Mouse (Mus musculus) G1E (cell line): Measurements from ENCODE around the gene Col27a1. TPM values are rescaled to one million over a fixed set of nuclear protein-coding genes. Genes with fewer than 3 reads are reported as not detected.

ENCODE experiments used
- ATAC-seq: 2 replicates; pipeline ENCODE4 v1.8.0; 2016; ENCODE audit warnings: mild to moderate bottlenecking; ENCODE audit not compliant: insufficient number of reproducible peaks, poor library complexity, low FRiP score, severe bottlenecking; ENCODE audit errors: extremely low read depth
- DNase-seq: peaks from one replicate; pipeline ENCODE4 v3.0.0; 2012; ENCODE audit warnings: low spot score
- H3K27me3 ChIP-seq: 2 replicates; pipeline ENCODE4 v1.6.1; 2012; ENCODE audit warnings: mild to moderate bottlenecking, low read length, inconsistent platforms; ENCODE audit not compliant: insufficient read depth
- H3K36me3 ChIP-seq: replicated peaks from 2 replicates; pipeline ENCODE3; 2012; ENCODE audit warnings: mild to moderate bottlenecking, inconsistent platforms
- H3K4me1 ChIP-seq: 2 replicates; pipeline ENCODE4 v1.6.1; 2012; ENCODE audit warnings: low read depth, low read length, inconsistent platforms, mixed read lengths; ENCODE audit not compliant: insufficient read depth
- H3K4me3 ChIP-seq: 2 replicates; pipeline ENCODE4 v1.5.1; 2012; ENCODE audit warnings: low read depth, mild to moderate bottlenecking, inconsistent platforms, low read length, moderate library complexity, mixed read lengths
- H3K9me3 ChIP-seq: replicated peaks from 2 replicates; pipeline ENCODE4 v1.6.1; 2012; ENCODE audit warnings: inconsistent platforms
- CTCF ChIP-seq: IDR thresholded peaks from 2 replicates; pipeline ENCODE4 v1.5.1; 2012; ENCODE audit warnings: low read depth, low read length, inconsistent platforms, mixed read lengths
- GATA1 ChIP-seq: IDR thresholded peaks from 2 replicates; pipeline ENCODE4 v1.6.1; 2012; ENCODE audit warnings: borderline replicate concordance, low read length, inconsistent platforms, mixed read lengths
- GATA2 ChIP-seq: IDR thresholded peaks from 2 replicates; pipeline ENCODE4 v1.6.1; 2012; ENCODE audit warnings: low read depth, low read length, inconsistent platforms, borderline replicate concordance
- POLR2AphosphoS5 ChIP-seq: IDR thresholded peaks from 2 replicates; pipeline ENCODE4 v1.6.1; 2012; ENCODE audit warnings: low read depth, low read length, inconsistent platforms; ENCODE audit not compliant: insufficient replicate concordance
- TAL1 ChIP-seq: conservative IDR thresholded peaks from 2 replicates; pipeline ENCODE4 v1.6.1; 2012; ENCODE audit warnings: low read depth, low read length, inconsistent platforms, mixed read lengths
- polyA plus RNA-seq: library from polyadenylated mRNA; stranded (reverse); fragments of >175 nt; gene quantifications from 2 replicates; pipeline ENCODE4 v1.2.3, GENCODE M21; 2012
- total RNA-seq, 2 experiments: library from RNA; stranded (forward) in 1 of 2; stranded (reverse) in 1 of 2; fragments of 200-1000 nt in 1 of 2; fragments of >200 nt in 1 of 2; fragmentation: Nextera tagmentation in 1 of 2; gene quantifications; 2 replicates each; pipeline ENCODE4 v1.2.3; 2014 to 2017

The Col27a1 gene
- total and polyA plus RNA-seq, 3 experiments = 0.16 TPM; not detected in 2

DNA sequence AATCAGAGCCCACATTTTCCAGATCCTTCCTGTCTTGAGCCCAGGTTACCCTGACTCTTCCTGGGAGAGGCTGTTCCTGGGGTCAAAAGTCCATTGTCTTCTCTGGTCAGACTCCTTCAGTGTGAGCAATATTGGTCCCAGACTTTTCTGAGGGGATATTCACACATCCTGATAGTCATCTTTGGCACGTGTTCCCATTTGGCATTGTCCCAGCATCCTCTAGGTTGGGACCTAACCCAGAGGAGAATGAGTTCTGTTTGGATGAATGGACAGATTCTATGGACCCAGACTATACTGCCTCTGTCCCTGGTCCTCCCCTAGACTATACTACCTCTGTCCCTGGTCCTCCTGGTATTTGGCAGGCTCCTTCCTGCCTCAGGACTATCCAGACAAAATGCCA lies 53.8 kb downstream of the Col27a1 start:
- DNase-seq = no peak
- H3K36me3 ChIP-seq = no peaks in the 10 kb centered on the region
- peaks cover 90% of the 10 kb centered on the region for H3K9me3 ChIP-seq
- no peaks in the 10 kb centered on the region for H3K27me3 ChIP-seq
- TF ChIP-seq POLR2AphosphoS5 (no peak), CTCF (no peak), TAL1 (no peak), GATA1 (no peak), GATA2 (no peak)
- no peak overlapping the region for H3K4me3 ChIP-seq
- no peak for ATAC-seq
- H3K4me1 ChIP-seq = no peaks in the 10 kb centered on the region

DNA sequence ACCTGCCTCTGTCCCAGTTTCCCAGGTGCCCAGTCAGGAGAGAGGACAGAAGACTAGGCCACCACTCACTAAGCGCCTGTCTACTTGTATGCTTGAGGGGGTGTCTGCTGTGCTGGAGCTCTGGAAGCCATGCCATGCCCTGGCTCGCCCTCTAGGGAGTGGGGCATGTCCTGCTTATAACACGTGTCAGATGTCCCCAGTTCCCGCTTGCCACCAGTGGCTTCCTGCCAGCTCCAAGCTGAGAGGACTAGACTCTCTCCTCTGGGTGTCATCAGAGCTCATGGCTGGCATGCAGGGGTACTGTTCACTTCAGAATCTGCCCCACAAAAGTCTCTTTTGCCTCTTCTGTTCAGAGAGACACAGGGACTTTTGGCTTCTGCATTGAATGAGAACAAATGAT lies 55.0 kb downstream of the Col27a1 start:
- TF ChIP-seq GATA2 = no peak
- TF ChIP-seq TAL1 = no peak
- no peak for TF ChIP-seq GATA1
- no peak for TF ChIP-seq CTCF
- TF ChIP-seq POLR2AphosphoS5 = no peak
- Histone ChIP-seq H3K9me3 (peaks cover 92% of the 10 kb centered on the region), H3K4me1 (no peaks in the 10 kb centered on the region), H3K27me3 (no peaks in the 10 kb centered on the region), H3K4me3 (no peak overlapping the region), H3K36me3 (no peaks in the 10 kb centered on the region)
- DNase-seq (no peak), ATAC-seq (no peak)

DNA sequence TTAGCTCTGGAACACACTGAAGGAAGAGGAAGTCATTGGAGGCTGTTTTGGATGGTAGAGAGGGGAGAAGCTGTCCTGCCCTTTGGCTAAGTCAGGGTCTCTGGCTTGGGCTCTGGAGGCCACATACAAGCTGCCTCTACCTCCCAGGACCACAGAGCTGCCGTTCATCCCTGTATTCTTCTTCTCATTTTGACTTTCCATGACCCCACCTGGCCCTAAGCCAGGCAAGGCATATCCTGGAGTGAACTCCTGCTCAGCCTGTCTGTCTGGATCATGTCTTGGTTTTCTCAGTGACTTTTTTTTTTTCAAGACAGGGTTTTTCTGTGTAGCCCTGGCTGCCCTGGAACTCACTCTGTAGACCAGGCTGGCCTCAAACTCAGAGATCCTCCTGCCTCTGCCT lies 60.7 kb downstream of the Col27a1 start:
- H3K27me3 ChIP-seq = no peaks in the 10 kb centered on the region
- no peak for TF ChIP-seq GATA1
- TF ChIP-seq GATA2 = no peak
- no peak for TF ChIP-seq POLR2AphosphoS5
- no peak for TF ChIP-seq CTCF
- TF ChIP-seq TAL1 = no peak
- ATAC-seq = no peak

DNA sequence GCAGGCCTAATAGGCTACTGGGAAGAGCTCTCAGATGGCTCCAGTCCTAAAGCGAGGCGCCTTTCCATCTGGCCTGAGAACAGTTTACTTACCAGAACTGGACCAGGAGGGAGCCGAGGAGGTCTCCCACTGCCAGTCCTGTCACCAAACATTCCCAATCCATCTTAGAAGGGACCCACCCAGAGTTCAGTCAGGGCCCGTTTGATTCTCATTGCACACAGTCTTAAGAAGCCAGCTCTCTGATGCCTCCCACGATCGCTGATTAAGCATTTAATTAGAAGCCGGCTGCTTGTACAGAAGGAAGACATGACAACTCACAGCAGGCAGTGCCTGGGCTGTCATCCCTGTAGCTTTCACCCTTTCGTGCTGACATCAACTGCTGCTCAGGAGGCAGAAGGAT lies 61.4 kb downstream of the Col27a1 start:
- Histone ChIP-seq H3K36me3 (no peaks in the 10 kb centered on the region), H3K9me3 (peaks cover 92% of the 10 kb centered on the region), H3K27me3 (no peaks in the 10 kb centered on the region), H3K4me1 (no peaks in the 10 kb centered on the region), H3K4me3 (no peak overlapping the region)
- DNase-seq = no peak
- ATAC-seq = no peak
- TF ChIP-seq GATA1 (no peak), CTCF (no peak), GATA2 (no peak), TAL1 (no peak), POLR2AphosphoS5 (no peak)

More for the DNA sequence above, 60.7 kb downstream of the Col27a1 start:
- H3K9me3 ChIP-seq = peaks cover 93% of the 10 kb centered on the region
- H3K4me1 ChIP-seq = no peaks in the 10 kb centered on the region
- DNase-seq = no peak
- no peak overlapping the region for H3K4me3 ChIP-seq
- H3K36me3 ChIP-seq = no peaks in the 10 kb centered on the region

DNA sequence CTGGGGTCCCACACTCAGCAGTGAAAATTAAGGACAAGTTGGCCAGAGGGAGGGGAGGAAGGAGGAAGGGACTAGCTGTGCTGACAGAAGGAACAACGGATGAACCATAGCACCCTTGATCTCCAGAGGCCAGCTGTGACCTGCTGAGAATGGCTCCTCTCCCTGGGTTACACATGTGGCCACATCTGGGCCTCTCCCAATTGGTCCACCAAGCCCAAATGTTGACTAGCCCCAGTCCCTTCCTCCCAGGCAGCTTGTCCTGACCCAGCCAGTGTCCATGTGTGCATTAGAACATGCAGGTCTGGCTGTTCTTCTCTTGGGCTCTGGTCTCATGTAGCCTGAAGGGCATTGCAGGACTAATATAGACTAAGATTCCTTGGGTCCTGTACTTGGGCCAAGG lies 62.8 kb downstream of the Col27a1 start:
- Histone ChIP-seq H3K4me1 (no peaks in the 10 kb centered on the region), H3K9me3 (peaks cover 91% of the 10 kb centered on the region), H3K27me3 (no peaks in the 10 kb centered on the region), H3K4me3 (no peak overlapping the region), H3K36me3 (no peaks in the 10 kb centered on the region)
- no peak for ATAC-seq
- no peak for TF ChIP-seq CTCF
- TF ChIP-seq TAL1 = no peak
- TF ChIP-seq GATA2 = no peak
- no peak for TF ChIP-seq POLR2AphosphoS5
- TF ChIP-seq GATA1 = no peak
- DNase-seq = no peak

DNA sequence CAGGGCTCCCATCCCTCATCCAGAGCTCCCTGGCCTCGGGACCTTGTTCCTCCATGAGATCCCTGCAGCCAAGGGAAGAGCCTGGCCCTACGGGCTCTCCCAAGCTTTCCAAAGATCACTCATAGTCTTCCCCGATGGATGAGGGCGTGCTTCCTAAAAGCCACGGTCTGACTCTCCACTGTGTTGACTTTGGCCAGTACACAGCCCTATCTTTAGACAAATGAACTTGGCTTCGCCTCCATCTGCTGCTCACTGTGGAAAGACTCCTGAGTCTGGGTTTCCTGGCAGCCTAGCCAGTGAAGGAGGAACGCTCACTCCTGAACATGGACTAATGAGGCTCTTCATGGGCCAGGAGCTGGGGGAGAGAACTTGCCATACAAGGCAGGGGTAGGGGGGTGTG lies 65.0 kb downstream of the Col27a1 start:
- Histone ChIP-seq H3K36me3 (no peaks in the 10 kb centered on the region), H3K4me1 (no peaks in the 10 kb centered on the region), H3K27me3 (no peaks in the 10 kb centered on the region), H3K4me3 (no peak overlapping the region), H3K9me3 (peaks cover 90% of the 10 kb centered on the region)
- ATAC-seq = no peak
- DNase-seq = no peak
- no peak for TF ChIP-seq GATA2

DNA sequence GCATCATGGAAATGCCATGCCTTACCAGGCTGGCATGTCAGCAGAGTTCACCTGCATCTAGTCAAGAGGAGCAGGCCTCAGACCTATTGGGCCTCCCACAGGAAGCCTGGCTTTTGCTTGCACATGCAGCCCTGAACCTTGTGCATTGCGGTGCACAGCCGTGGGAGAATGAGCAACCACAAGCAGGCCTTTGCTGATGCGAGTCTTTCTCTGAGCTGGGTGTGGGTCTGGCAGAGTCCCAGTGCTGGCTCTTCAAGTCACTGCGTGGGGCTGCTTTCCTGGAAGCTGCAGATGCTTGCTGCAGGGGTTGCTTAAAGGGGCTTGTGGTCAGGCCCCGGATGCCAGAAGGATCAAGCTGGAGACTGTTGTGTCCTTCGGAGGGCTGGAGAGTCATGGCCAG lies 67.9 kb downstream of the Col27a1 start:
- Histone ChIP-seq H3K27me3 (no peaks in the 10 kb centered on the region), H3K4me1 (no peaks in the 10 kb centered on the region), H3K9me3 (peaks cover 90% of the 10 kb centered on the region), H3K36me3 (no peaks in the 10 kb centered on the region), H3K4me3 (no peak overlapping the region)
- ATAC-seq (no peak), DNase-seq (no peak)
- TF ChIP-seq GATA1 (no peak), CTCF (no peak), POLR2AphosphoS5 (no peak), GATA2 (no peak), TAL1 (no peak)
